Mouse (Mus musculus) heart, adult 2 months (tissue): Measurements from ENCODE around the gene 4933414I15Rik.

ENCODE experiments used
- CTCF ChIP-seq: fragments of 200-600 bp; IDR thresholded peaks from 2 replicates; pipeline ENCODE4 v1.8.1; 2022; ENCODE audit warnings: antibody characterized with exemption, mild to moderate bottlenecking, moderate library complexity
- EP300 ChIP-seq: fragments of 200-500 bp; IDR thresholded peaks from 2 replicates; pipeline ENCODE4 v1.6.1; 2011; ENCODE audit warnings: low read depth, low read length, control low read depth; ENCODE audit not compliant: insufficient read depth
- POLR2A ChIP-seq: fragments of 200-500 bp; IDR thresholded peaks from 2 replicates; pipeline ENCODE4 v1.6.1; 2011; ENCODE audit warnings: mild to moderate bottlenecking, low read depth, low read length, control low read depth; ENCODE audit not compliant: insufficient read depth

DNA sequence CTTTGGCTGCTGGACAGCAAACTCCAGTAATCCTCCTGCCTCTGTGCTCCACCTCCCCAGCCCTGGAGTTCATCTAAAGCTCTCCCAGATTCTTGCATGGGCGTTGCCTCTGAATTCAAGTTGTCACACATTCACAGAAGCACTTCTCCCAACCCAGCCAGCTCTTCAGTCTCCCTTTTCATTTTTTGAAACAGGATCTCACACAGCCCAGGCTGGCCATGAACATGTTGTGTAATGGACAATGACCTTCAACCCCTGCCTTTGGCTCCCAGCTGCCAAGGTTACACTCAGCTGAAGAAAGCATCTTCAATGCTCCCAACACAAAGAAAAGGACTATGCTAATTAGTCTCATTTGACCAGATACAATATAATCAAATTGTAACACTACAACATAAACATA is 30.3 kb downstream of the 4933414I15Rik start:
- no peak for TF ChIP-seq CTCF
- no peak for TF ChIP-seq EP300
- no peak for TF ChIP-seq POLR2A
